Mouse (Mus musculus): Measurements from ENCODE around the gene Gm9972. TPM values are rescaled to one million over a fixed set of nuclear protein-coding genes. Genes with fewer than 3 reads are reported as not detected.

The Gm9972 gene
- polyA plus RNA-seq (2012; rRNA removed) = not detected in 2 replicates

DNA sequence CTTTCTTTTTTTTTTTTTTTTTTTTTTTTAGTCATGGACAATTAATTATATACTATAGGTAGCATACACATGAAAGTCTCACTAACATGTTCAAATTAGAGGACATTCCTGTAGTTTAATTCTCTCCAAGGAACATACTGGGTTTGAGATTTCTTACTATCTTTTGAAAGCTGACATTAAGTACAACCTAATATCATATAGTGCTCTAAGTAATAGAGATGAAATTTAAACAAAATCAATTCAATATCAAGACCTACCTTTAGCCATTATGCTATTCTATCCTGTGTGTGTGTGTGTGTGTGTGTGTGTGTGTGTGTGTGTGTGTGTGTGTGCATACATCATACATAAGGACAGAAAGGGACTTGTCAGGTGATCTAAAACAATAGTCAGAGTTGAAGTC lies at the start of gene Gm9972:
Gene Gm9972, plus strand, starts transcription at position 301 of the 400 bp plus-strand sequence.
- DNase-seq (ENCODE audit: low read depth in 1 of 2, low spot score in 2 of 2) = no peak
- Histone ChIP-seq H3K27ac (ENCODE audit: insufficient read depth, low read length) (no peak within 1 kb of the TSS), H3K27me3 (ENCODE audit: control insufficient read depth, insufficient read depth, low read length) (no peaks in the 10 kb centered on the region), H3K4me1 (ENCODE audit: control insufficient read depth, insufficient read depth, insufficient read length) (no peaks in the 10 kb centered on the region), H3K4me3 (ENCODE audit: extremely low read depth, insufficient read depth, insufficient read length) (no peak within 1 kb of the TSS), H3K36me3 (ENCODE audit: control insufficient read depth, insufficient read depth, low read length) (no peaks in the 10 kb centered on the region)
- TF ChIP-seq CTCF (IDR thresholded peaks at IDR 0.05; ENCODE audit: extremely low read depth, insufficient read depth, insufficient read length, insufficient replicate concordance) (no peak), POLR2A (IDR thresholded peaks at IDR 0.05; ENCODE audit: low read depth, low read length) (no peak)

DNA sequence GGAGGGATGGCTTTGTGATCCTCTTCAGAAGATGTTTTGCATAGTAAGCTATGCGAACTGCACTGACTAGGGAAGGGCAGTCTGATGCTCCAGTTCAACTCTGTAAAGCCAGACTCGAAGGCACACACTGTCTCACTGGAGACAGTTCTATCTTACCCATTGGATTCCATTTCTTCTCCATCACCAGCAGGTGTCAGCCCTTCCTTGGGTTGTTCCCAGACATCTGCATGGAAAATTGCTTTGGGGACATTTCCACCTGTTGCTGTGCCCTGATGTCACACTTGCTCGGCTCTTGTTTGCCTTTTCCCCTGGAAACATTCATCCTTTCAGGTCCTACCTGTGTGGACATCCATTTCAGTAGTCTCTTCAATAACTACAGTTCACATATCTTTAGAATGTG lies 36.4 kb upstream of the Gm9972 start:
- TF ChIP-seq POLR2A (IDR thresholded peaks at IDR 0.05; ENCODE audit: low read depth, low read length) (no peak), CTCF (IDR thresholded peaks at IDR 0.05; ENCODE audit: extremely low read depth, insufficient read depth, insufficient read length, insufficient replicate concordance) (no peak)
- no peaks in the 10 kb centered on the region for H3K36me3 ChIP-seq (ENCODE audit: control insufficient read depth, insufficient read depth, low read length)
- WGBS = 60% methylated on average over 3 of the region's 3 CpGs
- no peak for DNase-seq (ENCODE audit: low read depth in 1 of 2, low spot score in 2 of 2)
- H3K27ac ChIP-seq (ENCODE audit: insufficient read depth, low read length) = no peak overlapping the region
- H3K4me3 ChIP-seq (ENCODE audit: extremely low read depth, insufficient read depth, insufficient read length) = no peak overlapping the region
- no peaks in the 10 kb centered on the region for H3K27me3 ChIP-seq (ENCODE audit: control insufficient read depth, insufficient read depth, low read length)
- H3K4me1 ChIP-seq (ENCODE audit: control insufficient read depth, insufficient read depth, insufficient read length) = no peaks in the 10 kb centered on the region

DNA sequence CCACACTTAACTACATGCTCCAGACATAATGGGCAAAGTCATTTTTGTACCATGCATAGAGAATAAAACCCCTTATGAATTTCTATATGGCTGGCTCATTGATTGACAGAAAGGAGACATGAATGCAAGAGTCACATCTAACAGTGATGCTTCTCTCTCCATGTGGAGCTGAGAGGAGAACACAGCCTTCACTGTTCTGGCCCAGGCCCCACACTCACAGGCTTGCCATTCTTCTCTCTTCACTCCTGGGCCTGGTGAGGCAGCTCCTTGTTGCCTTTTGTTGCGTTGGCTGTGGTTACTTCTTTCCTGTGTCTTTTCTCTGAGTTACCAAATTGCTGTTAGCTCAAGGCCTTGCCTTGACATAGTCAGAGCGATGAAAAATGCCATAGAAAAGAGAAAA lies 23.6 kb upstream of the Gm9972 start:
- no peak for TF ChIP-seq CTCF (IDR thresholded peaks at IDR 0.05; ENCODE audit: extremely low read depth, insufficient read depth, insufficient read length, insufficient replicate concordance)
- TF ChIP-seq POLR2A (IDR thresholded peaks at IDR 0.05; ENCODE audit: low read depth, low read length) = no peak
- no peak for DNase-seq (ENCODE audit: low read depth in 1 of 2, low spot score in 2 of 2)
- WGBS = 76% methylated on average over 2 of the region's 2 CpGs

DNA sequence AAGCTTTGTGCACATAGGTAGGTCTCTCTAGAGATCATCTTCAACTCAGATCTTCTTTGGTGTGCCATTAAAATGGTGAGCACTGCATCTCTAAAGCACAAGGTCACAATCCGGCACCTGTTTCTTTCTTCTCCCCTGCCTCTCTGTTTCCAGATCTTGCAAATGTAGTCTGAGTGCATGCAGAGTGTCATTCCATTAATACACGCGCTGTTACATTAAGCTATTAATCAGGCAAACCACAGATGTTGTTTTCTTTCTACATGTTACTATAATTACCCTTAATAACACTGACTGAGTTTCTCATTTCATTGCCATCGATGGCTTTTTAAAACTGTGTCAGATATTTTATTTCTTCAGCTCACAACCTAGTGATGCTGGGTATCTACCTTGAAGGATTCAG lies 22.6 kb upstream of the Gm9972 start:
- H3K36me3 ChIP-seq (ENCODE audit: control insufficient read depth, insufficient read depth, low read length) = no peaks in the 10 kb centered on the region
- TF ChIP-seq POLR2A (IDR thresholded peaks at IDR 0.05; ENCODE audit: low read depth, low read length) (no peak), CTCF (IDR thresholded peaks at IDR 0.05; ENCODE audit: extremely low read depth, insufficient read depth, insufficient read length, insufficient replicate concordance) (no peak)
- H3K4me1 ChIP-seq (ENCODE audit: control insufficient read depth, insufficient read depth, insufficient read length) = no peaks in the 10 kb centered on the region
- H3K27me3 ChIP-seq (ENCODE audit: control insufficient read depth, insufficient read depth, low read length) = no peaks in the 10 kb centered on the region
- DNase-seq (ENCODE audit: low read depth in 1 of 2, low spot score in 2 of 2) = no peak
- no peak overlapping the region for H3K27ac ChIP-seq (ENCODE audit: insufficient read depth, low read length)
- no peak overlapping the region for H3K4me3 ChIP-seq (ENCODE audit: extremely low read depth, insufficient read depth, insufficient read length)
- WGBS = 87% methylated on average over 4 of the region's 4 CpGs

More for the DNA sequence above, 23.6 kb upstream of the Gm9972 start:
- Histone ChIP-seq H3K4me3 (ENCODE audit: extremely low read depth, insufficient read depth, insufficient read length) (no peak overlapping the region), H3K27ac (ENCODE audit: insufficient read depth, low read length) (no peak overlapping the region), H3K27me3 (ENCODE audit: control insufficient read depth, insufficient read depth, low read length) (no peaks in the 10 kb centered on the region), H3K4me1 (ENCODE audit: control insufficient read depth, insufficient read depth, insufficient read length) (no peaks in the 10 kb centered on the region), H3K36me3 (ENCODE audit: control insufficient read depth, insufficient read depth, low read length) (no peaks in the 10 kb centered on the region)

DNA sequence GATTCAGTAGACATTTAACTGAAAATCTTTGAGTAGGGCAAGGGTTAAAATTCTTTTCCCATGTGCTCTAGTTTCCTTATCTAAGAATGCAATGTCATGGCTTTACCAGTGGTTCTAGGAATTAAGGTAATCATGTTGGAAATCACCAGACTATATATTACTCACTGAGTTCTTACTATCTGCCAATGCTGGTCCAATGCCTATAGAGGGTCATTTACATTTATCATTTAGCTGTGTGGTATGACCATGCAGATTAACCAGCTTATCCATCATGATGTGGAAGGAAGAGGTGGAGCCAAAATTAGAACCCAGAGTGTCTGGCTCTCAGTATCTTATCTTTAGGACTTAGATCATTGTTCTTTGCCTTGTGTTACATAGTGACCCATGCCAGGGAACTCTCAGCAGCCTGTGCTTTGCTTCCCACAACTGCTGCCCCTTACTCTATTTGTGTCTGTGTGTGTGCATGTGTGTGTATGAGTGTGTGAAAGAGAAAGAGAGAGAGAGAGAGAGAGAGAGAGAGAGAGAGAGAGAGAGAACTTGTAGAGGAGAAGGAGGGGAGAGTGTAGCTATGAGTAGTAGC lies 12.3 kb upstream of the Gm9972 start:
- Histone ChIP-seq H3K27ac (ENCODE audit: insufficient read depth, low read length) (no peak overlapping the region), H3K27me3 (ENCODE audit: control insufficient read depth, insufficient read depth, low read length) (no peaks in the 10 kb centered on the region), H3K36me3 (ENCODE audit: control insufficient read depth, insufficient read depth, low read length) (no peaks in the 10 kb centered on the region), H3K4me3 (ENCODE audit: extremely low read depth, insufficient read depth, insufficient read length) (no peak overlapping the region), H3K4me1 (ENCODE audit: control insufficient read depth, insufficient read depth, insufficient read length) (no peaks in the 10 kb centered on the region)
- TF ChIP-seq POLR2A (IDR thresholded peaks at IDR 0.05; ENCODE audit: low read depth, low read length) (no peak), CTCF (IDR thresholded peaks at IDR 0.05; ENCODE audit: extremely low read depth, insufficient read depth, insufficient read length, insufficient replicate concordance) (no peak)
- no peak for DNase-seq (ENCODE audit: low read depth in 1 of 2, low spot score in 2 of 2)

DNA sequence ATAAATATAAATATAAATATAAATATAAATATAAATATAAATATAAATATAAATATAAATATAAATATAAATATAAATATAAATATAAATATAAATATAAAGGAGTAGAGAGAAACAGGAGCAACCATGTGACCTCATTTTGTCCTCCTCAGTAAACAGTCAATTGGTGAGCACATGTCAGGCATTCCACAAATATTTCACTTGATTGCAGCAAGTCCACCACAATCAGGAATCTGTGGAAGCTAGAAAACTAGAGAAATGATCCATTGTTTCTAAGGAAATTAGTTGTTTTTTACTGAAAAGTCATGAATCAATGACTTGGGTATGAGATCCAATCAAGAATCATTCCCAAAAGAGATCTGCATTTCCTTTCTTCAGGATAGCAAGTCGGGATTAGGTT lies 5.7 kb upstream of the Gm9972 start:
- Histone ChIP-seq H3K4me3 (ENCODE audit: extremely low read depth, insufficient read depth, insufficient read length) (no peak overlapping the region), H3K27me3 (ENCODE audit: control insufficient read depth, insufficient read depth, low read length) (no peaks in the 10 kb centered on the region), H3K27ac (ENCODE audit: insufficient read depth, low read length) (no peak overlapping the region), H3K36me3 (ENCODE audit: control insufficient read depth, insufficient read depth, low read length) (no peaks in the 10 kb centered on the region), H3K4me1 (ENCODE audit: control insufficient read depth, insufficient read depth, insufficient read length) (no peaks in the 10 kb centered on the region)
- TF ChIP-seq CTCF (IDR thresholded peaks at IDR 0.05; ENCODE audit: extremely low read depth, insufficient read depth, insufficient read length, insufficient replicate concordance) (no peak), POLR2A (IDR thresholded peaks at IDR 0.05; ENCODE audit: low read depth, low read length) (no peak)
- DNase-seq (ENCODE audit: low read depth in 1 of 2, low spot score in 2 of 2) = no peak
- 62% methylated on average over 1 of the region's 1 CpGs for WGBS

DNA sequence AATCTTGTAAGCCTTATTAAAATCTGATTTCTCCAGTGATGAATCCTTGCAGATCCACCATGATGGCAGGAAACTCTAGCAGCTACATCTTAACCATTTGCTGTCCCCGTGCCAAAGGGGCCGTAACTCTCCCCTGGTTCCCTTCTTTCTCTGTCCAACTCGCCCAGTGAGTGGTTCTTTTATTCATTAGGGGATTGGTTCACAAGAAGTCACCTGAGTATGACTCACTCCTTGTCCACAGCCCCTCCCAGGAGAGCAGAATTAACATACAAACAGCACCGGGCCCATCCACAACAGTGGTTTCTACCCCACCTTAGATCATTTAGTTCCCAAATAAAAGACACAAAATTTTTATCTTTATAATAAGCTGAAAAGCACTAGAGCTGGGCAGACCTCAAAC lies 3.4 kb upstream of the Gm9972 start:
- TF ChIP-seq CTCF (IDR thresholded peaks at IDR 0.05; ENCODE audit: extremely low read depth, insufficient read depth, insufficient read length, insufficient replicate concordance) = no peak
- TF ChIP-seq POLR2A (IDR thresholded peaks at IDR 0.05; ENCODE audit: low read depth, low read length) = no peak

More for the DNA sequence above, 3.4 kb upstream of the Gm9972 start:
- 75% methylated on average over 4 of the region's 4 CpGs for WGBS
- Histone ChIP-seq H3K4me3 (ENCODE audit: extremely low read depth, insufficient read depth, insufficient read length) (no peak overlapping the region), H3K4me1 (ENCODE audit: control insufficient read depth, insufficient read depth, insufficient read length) (no peaks in the 10 kb centered on the region), H3K36me3 (ENCODE audit: control insufficient read depth, insufficient read depth, low read length) (no peaks in the 10 kb centered on the region), H3K27ac (ENCODE audit: insufficient read depth, low read length) (no peak overlapping the region), H3K27me3 (ENCODE audit: control insufficient read depth, insufficient read depth, low read length) (no peaks in the 10 kb centered on the region)
- DNase-seq (ENCODE audit: low read depth in 1 of 2, low spot score in 2 of 2) = no peak
